Mouse (Mus musculus): Measurements from ENCODE around the gene Edrf1.
"Not testable (repeated sequence)": the region's sequence is repeated elsewhere in the genome, so short reads cannot be mapped to it uniquely, and the experiment has no call there.

- TF ChIP-seq CTCF (IDR thresholded peaks at IDR 0.05; ENCODE audit: borderline replicate concordance, control insufficient read depth, extremely low read depth, insufficient read depth, low read length, poor library complexity); POLR2A (IDR thresholded peaks at IDR 0.05; ENCODE audit: control insufficient read depth, extremely low read depth, insufficient read depth, low read length, poor library complexity): not testable (repeated sequence)
These were observed 48.3 kb downstream of the Edrf1 start for GRCm38 (mm10) chr7:133685644-133686043.

Data from thymus, adult 2 months (tissue).